Mouse (Mus musculus) bone marrow, adult 2 months (tissue): ENCODE measurements around the gene Ttc16. TPM values are rescaled to one million over a fixed set of nuclear protein-coding genes. Genes with fewer than 3 reads are reported as not detected.

Source experiments
- H3K27ac ChIP-seq: fragments of 200-500 bp; 2 replicates; pipeline ENCODE4 v1.5.1; 2012; ENCODE audit warnings: low read depth, mild to moderate bottlenecking, control low read depth, inconsistent platforms, low read length; ENCODE audit not compliant: control insufficient read depth, poor library complexity, insufficient read depth
- H3K4me1 ChIP-seq: fragments of 200-500 bp; 2 replicates; pipeline ENCODE4 v1.6.1; 2011; ENCODE audit warnings: low read length; ENCODE audit not compliant: control insufficient read depth, insufficient read depth
- H3K4me3 ChIP-seq: fragments of 200-500 bp; replicated peaks from 2 replicates; pipeline ENCODE3; 2011; ENCODE audit warnings: mild to moderate bottlenecking, low read depth, low read length, control low read depth; ENCODE audit not compliant: control insufficient read depth
- CTCF ChIP-seq: fragments of 200-500 bp; IDR thresholded peaks from 2 replicates; pipeline ENCODE4 v1.5.1; 2011; ENCODE audit warnings: low read length, control low read depth; ENCODE audit not compliant: control insufficient read depth, insufficient read depth
- POLR2A ChIP-seq: fragments of 200-500 bp; IDR thresholded peaks from 2 replicates; pipeline ENCODE4 v1.6.1; 2011; ENCODE audit warnings: low read depth, mild to moderate bottlenecking, control low read depth, low read length, borderline replicate concordance; ENCODE audit not compliant: control insufficient read depth
- WGBS: fragments of 180-500 bp; shearing (Covaris S2); methylation state at CpG from one replicate; pipeline ENCODE4 v1.1.7; 2018; 5-methylcytosine and 5-hydroxymethylcytosine counted together
- polyA plus RNA-seq: library from polyadenylated mRNA; stranded (reverse); fragments of >200 nt; gene quantifications from 2 replicates; pipeline ENCODE4 v1.2.4, GENCODE M21; 2011; ENCODE audit warnings: low replicate concordance; ENCODE audit not compliant: missing spikeins, insufficient read depth, insufficient read length

Gene Ttc16
- polyA plus RNA-seq, 1 experiment: 1.5 TPM

DNA sequence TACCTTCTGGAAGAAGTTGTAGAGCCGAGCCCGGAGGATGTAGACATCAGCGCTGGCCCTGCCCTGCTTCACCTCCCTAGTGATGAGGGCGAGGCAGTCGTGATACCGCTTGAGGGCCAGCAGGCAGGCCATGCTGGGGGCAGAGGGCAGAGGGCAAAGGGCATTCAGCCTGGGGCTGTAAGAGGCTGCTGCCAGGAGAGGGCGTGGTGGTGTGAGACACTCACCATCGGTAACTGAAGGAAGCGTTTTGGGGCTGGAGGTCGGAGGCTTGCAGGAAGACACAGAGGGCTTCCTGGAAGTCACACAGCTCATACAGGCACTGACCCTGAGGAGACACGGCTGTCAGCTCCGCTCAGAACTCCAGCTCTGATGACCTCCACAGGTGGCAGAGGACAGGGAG, 3.5 kb downstream of the Ttc16 start:
- Histone ChIP-seq H3K4me1 (no peaks in the 10 kb centered on the region), H3K4me3 (no peak overlapping the region), H3K27ac (no peak overlapping the region)
- WGBS: 58% methylated on average over 12 of the region's 12 CpGs
- no peak for TF ChIP-seq CTCF
- TF ChIP-seq POLR2A: no peak

GRCm38 (mm10) chr2:32769327-32770085, 5.9 kb downstream of the Ttc16 start:
- H3K4me1 ChIP-seq: no peaks in the 10 kb centered on the region
- no peak overlapping the region for H3K27ac ChIP-seq
- H3K4me3 ChIP-seq: no peak overlapping the region
- no peak for TF ChIP-seq CTCF
- no peak for TF ChIP-seq POLR2A
- 87% methylated on average over 5 of the region's 5 CpGs for WGBS

DNA sequence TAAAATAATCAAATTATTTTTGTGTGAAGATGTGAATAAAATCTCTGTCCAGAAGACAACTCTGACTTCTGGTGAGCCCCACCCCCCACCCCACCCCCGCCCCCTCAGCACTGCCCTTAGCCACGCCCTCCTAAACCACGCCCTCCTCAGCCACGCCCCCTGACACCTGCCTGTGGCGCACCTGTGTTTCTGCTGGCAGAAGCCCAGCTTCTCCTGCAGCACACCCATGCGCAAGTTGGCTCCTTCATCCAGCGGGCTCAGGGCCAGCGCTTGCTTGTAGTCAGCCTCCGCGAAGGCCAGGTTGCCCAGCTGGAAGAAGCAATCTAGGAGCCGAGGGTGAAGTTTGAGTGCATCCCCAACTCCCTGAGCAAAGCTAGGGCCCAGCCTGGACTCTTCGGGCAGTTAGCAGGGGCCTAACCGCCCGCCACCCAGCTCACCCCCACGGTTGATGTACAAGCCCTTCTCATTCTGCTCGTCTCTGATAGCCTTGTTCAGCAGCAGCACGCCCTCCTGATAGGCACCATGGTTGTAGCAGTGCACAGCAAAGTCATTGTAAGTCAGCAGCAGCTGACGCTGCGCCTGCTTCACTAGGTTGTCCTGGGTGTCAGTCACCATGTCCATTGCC, 6.7 kb downstream of the Ttc16 start:
- H3K4me1 ChIP-seq: no peaks in the 10 kb centered on the region
- H3K4me3 ChIP-seq: no peak overlapping the region
- H3K27ac ChIP-seq: no peak overlapping the region; the same call in 1 of the 2 replicates
- no peak for TF ChIP-seq POLR2A
- TF ChIP-seq CTCF: no peak
- 58% methylated on average over 19 of the region's 19 CpGs for WGBS

- 70% methylated on average over 12 of the region's 12 CpGs for WGBS
- TF ChIP-seq CTCF (no peak), POLR2A (no peak)
- Histone ChIP-seq H3K4me3 (no peak overlapping the region), H3K4me1 (no peaks in the 10 kb centered on the region), H3K27ac (no peak overlapping the region)
Measured at GRCm38 (mm10) chr2:32767241-32767640, 8.2 kb downstream of the Ttc16 start.

DNA sequence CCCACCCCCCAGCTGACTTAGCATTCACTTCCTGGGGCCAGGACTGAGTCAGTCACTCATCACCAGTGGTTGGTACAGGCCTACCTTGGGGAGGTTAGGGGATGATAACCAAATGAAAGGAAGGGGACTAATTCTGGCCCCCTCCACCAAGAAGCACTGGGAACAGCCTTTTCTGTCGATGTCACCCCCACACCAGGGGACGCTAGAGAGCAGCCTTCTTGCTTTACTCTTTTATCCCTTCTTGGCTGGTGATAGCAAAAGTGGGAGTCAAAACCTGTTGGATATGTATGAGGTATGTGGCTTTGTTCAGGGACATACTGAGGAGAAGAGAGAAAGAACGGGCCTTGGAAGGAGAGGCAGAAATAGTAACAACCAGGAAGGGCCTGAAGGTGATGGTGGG, 12.1 kb downstream of the Ttc16 start:
- no peak overlapping the region for H3K4me3 ChIP-seq
- H3K27ac ChIP-seq: no peak overlapping the region
- no peaks in the 10 kb centered on the region for H3K4me1 ChIP-seq
- TF ChIP-seq CTCF (peak; percentile 24; the same call in 1 of the 2 replicates), POLR2A (no peak)
- WGBS: 66% methylated on average over 3 of the region's 3 CpGs

GRCm38 (mm10) chr2:32761859-32762258, 13.6 kb downstream of the Ttc16 start:
- H3K4me3 ChIP-seq: no peak overlapping the region
- H3K27ac ChIP-seq: no peak overlapping the region
- TF ChIP-seq POLR2A: no peak
- TF ChIP-seq CTCF: no peak
- 85% methylated on average over 4 of the region's 4 CpGs for WGBS
- no peaks in the 10 kb centered on the region for H3K4me1 ChIP-seq

GRCm38 (mm10) chr2:32761361-32761760, 14.1 kb downstream of the Ttc16 start:
- no peak for TF ChIP-seq CTCF
- WGBS: 88% methylated on average over 14 of the region's 14 CpGs
- Histone ChIP-seq H3K4me1 (no peaks in the 10 kb centered on the region), H3K27ac (no peak overlapping the region), H3K4me3 (no peak overlapping the region)

DNA sequence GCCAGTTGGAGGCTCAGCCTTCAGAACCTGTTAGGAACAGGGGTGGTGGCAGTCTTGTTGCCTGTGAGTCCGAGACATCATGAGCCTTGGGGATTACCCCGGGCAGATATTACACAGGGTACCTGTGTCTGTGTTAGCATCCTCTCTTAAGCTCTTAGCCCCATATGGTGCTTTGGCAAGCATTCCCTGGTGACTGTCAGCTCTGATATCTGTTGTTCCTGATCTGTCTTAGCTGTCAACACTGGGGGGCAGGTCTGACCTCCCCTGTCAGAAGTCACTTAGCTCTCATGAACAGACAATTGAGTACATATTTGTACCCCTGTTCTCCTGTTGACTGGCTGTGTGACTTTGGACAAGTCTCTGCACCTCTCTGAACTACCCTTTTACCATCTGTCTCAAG, 16.4 kb downstream of the Ttc16 start:
- TF ChIP-seq POLR2A (no peak), CTCF (no peak)
- Histone ChIP-seq H3K4me1 (no peaks in the 10 kb centered on the region), H3K4me3 (no peak overlapping the region), H3K27ac (no peak overlapping the region)
- 88% methylated on average over 2 of the region's 2 CpGs for WGBS

DNA sequence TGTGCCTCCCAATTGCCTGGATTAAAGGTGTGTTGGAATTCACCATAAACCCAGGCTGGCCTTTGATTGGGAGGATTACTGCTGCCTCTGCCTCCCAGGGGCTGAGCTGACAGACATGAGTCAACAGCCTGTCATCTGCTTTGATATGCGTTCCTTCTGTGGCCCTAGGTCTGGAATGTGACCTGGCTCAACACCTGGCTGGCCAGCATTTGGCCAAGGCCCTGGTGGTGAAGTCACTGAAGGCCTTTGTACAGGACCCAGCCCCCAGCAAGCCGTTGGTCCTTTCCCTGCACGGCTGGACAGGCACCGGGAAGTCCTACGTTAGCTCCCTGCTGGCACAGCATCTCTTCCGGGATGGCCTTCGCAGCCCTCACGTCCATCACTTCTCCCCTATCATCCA, 16.9 kb downstream of the Ttc16 start:
- no peaks in the 10 kb centered on the region for H3K4me1 ChIP-seq
- no peak overlapping the region for H3K4me3 ChIP-seq
- H3K27ac ChIP-seq: no peak overlapping the region
- no peak for TF ChIP-seq CTCF
- no peak for TF ChIP-seq POLR2A
- WGBS: 93% methylated on average over 8 of the region's 8 CpGs
